Mouse (Mus musculus): Measurements from ENCODE around the gene Olfr214.

GRCm38 (mm10) chr6:116542500-116542899 lies 11.5 kb upstream of the Olfr214 start:
- TF ChIP-seq CTCF (IDR thresholded peaks at IDR 0.05; ENCODE audit: low read depth) (no peak), EP300 (IDR thresholded peaks at IDR 0.05; ENCODE audit: low read depth) (no peak)
